16 mouse cellular contexts compared by ENCODE assay signal in the genomic region with DNA sequence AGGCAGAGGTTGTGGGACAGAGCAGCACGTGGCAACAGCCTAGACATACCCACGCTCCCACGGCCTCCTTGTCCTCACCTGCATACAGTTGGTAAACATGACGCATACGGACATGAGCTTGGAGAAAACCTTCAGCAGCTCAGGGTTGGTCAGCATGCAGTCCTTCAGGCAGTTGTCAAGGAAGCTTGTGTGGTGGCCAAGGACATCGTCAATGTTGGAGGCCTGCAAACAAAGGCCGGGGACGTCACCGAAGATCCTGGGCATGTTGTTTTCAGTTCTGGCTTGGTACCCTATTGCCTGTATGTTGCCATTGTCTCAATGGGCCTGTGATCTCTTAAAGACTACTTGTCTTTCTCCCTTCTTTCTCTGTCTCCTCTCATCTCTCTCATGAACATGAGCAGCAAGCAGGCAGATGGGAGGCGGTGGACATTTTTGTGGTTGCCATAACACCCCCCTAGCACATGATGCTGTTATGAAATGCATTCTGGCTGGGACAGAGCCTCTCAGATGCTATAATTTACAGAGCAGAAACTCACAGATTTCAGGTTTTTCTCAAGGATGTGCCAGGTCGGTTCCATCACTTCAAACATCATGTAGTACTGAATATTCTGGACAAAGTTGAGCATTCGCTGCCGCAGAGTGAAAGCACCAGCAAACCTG. TPM values are rescaled to one million over a fixed set of nuclear protein-coding genes. Genes with fewer than 3 reads are reported as not detected.
A peak's percentile ranks its signal among the peaks of the same experiment; 100 is the strongest.
DNase-seq lines count a peak whose midpoint lies in the region.
"Had no signal": no experiment of that assay in that cellular context is flagged by ENCODE, and none has a peak within 500 bp of the region (broad histone marks: within the 10 kb centered on the region; RNA-seq: fewer than 3 reads in every experiment).

No protein-coding gene starts in this region.

- intact Hi-C loops in left cerebral cortex, postnatal 14 days (cut with DNase I): loop anchor here (5.0 kb wide), 1 partner anchor 92 kb away; no protein-coding TSS in a partner anchor

- DNase-seq in layer of hippocampus, adult 18-20 months (ENCODE audit: low spot score in 2 of 2): peak; percentile 32 to 77
- DNase-seq in layer of hippocampus, adult 9-10 months (ENCODE audit: low spot score): no peak
- peak; percentile 63 for DNase-seq in right cerebral cortex, adult 18-20 months
- DNase-seq in right cerebral cortex, postnatal 4 days: no peak
- peak; percentile 34 for DNase-seq in left cerebral cortex, postnatal 14 days (ENCODE audit: low spot score in 2 of 2)
- DNase-seq in right cerebral cortex, postnatal 36 days (ENCODE audit: low spot score in 2 of 2): peak; percentile 22 to 61
- no peak for DNase-seq in kidney, postnatal 10 days
- DNase-seq: cerebellum, adult 9-11 months; heart, postnatal 36 days; kidney, adult 9 months; kidney, postnatal 36 days; lung, adult 18-20 months had no signal

RNA-seq across cellular contexts. Expression of gene Adam8, which starts 6.5 kb away (rescaled TPM):
- total RNA-seq in layer of hippocampus, adult 18-20 months (2021): 1 to 10 TPM; 3.2 to 4.7 TPM
- total RNA-seq in left cerebral cortex, postnatal 14 days (2021): 1 to 10 TPM; 1.3 to 2.0 TPM

RNA-seq across cellular contexts. Expression of gene 6430531B16Rik, which starts 20.3 kb away (rescaled TPM):
- 1 to 10 TPM in 1 of 2 experiments, under 1 TPM in 1; 0.99 to 1.5 TPM for total RNA-seq in layer of hippocampus, adult 18-20 months (2021)
- total RNA-seq in left cerebral cortex, postnatal 14 days (2021): under 1 TPM; 0.79 to 0.89 TPM
- total RNA-seq: adrenal gland, adult 18-20 months; gastrocnemius, adult 18-20 months; gastrocnemius, postnatal 4 days; heart, postnatal 36 days; liver, adult 2 months had no signal

RNA-seq across cellular contexts. Expression of gene Zfp511, which starts 37.4 kb away (rescaled TPM):
- 10 to 100 TPM; 23.8 to 24.2 TPM for total RNA-seq in layer of hippocampus, adult 18-20 months (2021)
- total RNA-seq in left cerebral cortex, postnatal 14 days (2021): 10 to 100 TPM; 18.8 to 25.9 TPM

RNA-seq across cellular contexts. Expression of gene Tubgcp2, which starts 37.6 kb away (rescaled TPM):
- 10 to 100 TPM; 34.1 to 35.4 TPM for total RNA-seq in layer of hippocampus, adult 18-20 months (2021)
- total RNA-seq in left cerebral cortex, postnatal 14 days (2021): 10 to 100 TPM; 38.2 to 38.4 TPM

RNA-seq across cellular contexts. Expression of gene Msx3, which starts 50.1 kb away (rescaled TPM):
- under 1 TPM in 1 of 2 experiments, not detected in 1; 0.15 TPM for total RNA-seq in layer of hippocampus, adult 18-20 months (2021)
- total RNA-seq in left cerebral cortex, postnatal 14 days (2021): under 1 TPM; 0.29 to 0.30 TPM
- total RNA-seq: adrenal gland, adult 18-20 months; gastrocnemius, adult 18-20 months; gastrocnemius, postnatal 4 days; heart, postnatal 36 days; liver, adult 2 months had no signal

Comparison
In these comparisons a context has a peak if more than half of its experiments do, and no peak if none do; other contexts are left out.
1. DNase-seq: peak in layer of hippocampus, adult 18-20 months (2 of 2), right cerebral cortex, adult 18-20 months (single experiment), left cerebral cortex, postnatal 14 days (2 of 2) and right cerebral cortex, postnatal 36 days (2 of 2); none in layer of hippocampus, adult 9-10 months (single experiment), right cerebral cortex, postnatal 4 days (single experiment) and kidney, postnatal 10 days (single experiment).